In genomic region chr2:152048981-152049441, GRCm38 (mm10) we compare ENCODE assay signal across 8 mouse cellular contexts. TPM values are rescaled to one million over a fixed set of nuclear protein-coding genes. Genes with fewer than 3 reads are reported as not detected.
DNase-seq lines count a peak whose midpoint lies in the region; ATAC-seq and TF ChIP-seq lines count a peak whose summit lies in the region.

No protein-coding gene starts in this region.

- H3K27me3 ChIP-seq in hindbrain, embryonic 13.5 days, result no peaks in the 10 kb centered on the region; the same call in 1 of the 2 replicates
- no peaks in the 10 kb centered on the region for H3K27me3 ChIP-seq in midbrain, embryonic 14.5 days (ENCODE audit: control insufficient read depth, insufficient read depth, low read length)
- peaks cover 25% of the 10 kb centered on the region for H3K27me3 ChIP-seq in thymus, adult 2 months (ENCODE audit: control insufficient read depth, insufficient read depth, low read length)

- DNase-seq in left cerebral cortex, adult 2 months (ENCODE audit: extremely low spot score in 1 of 2, low spot score in 2 of 2), result no peak
- DNase-seq in left cerebral cortex, postnatal 36 days (ENCODE audit: low spot score in 2 of 2), result no peak
- peak; percentile 60 for DNase-seq in embryo, embryonic 10.5 days (ENCODE audit: low spot score)
- DNase-seq in midbrain, embryonic 14.5 days, result peak; percentile 68
- DNase-seq in gastrocnemius, postnatal 10 days, result no peak
- DNase-seq in thymus, adult 2 months, result no peak
- no peak for DNase-seq in lung, adult 18-20 months

- under 1% methylated on average over 24 of the region's 24 CpGs for WGBS in hindbrain, embryonic 13.5 days
- WGBS in midbrain, embryonic 14.5 days, result 1% methylated on average over 24 of the region's 24 CpGs
- 2% methylated on average over 24 of the region's 24 CpGs for WGBS in thymus, adult 2 months

- ATAC-seq in hindbrain, embryonic 13.5 days (ENCODE audit: low FRiP score), result peak; percentile 8
- ATAC-seq in midbrain, embryonic 14.5 days (ENCODE audit: low FRiP score, low TSS enrichment), result peak; percentile 43

- no peaks in the 10 kb centered on the region for H3K9me3 ChIP-seq in hindbrain, embryonic 13.5 days
- no peaks in the 10 kb centered on the region for H3K9me3 ChIP-seq in midbrain, embryonic 14.5 days (ENCODE audit: control insufficient read depth, low read length)

- H3K4me2 ChIP-seq in hindbrain, embryonic 13.5 days, result peak overlapping the region; percentile 88
- peak overlapping the region; percentile 92 for H3K4me2 ChIP-seq in midbrain, embryonic 14.5 days (ENCODE audit: low read length)

- no peak overlapping the region for H3K27ac ChIP-seq in left cerebral cortex, adult 2 months
- H3K27ac ChIP-seq in hindbrain, embryonic 13.5 days, result peak overlapping the region; percentile 96
- H3K27ac ChIP-seq in midbrain, embryonic 14.5 days (replicated peaks; ENCODE audit: low read depth, low read length), result peak overlapping the region; percentile 90
- H3K27ac ChIP-seq in thymus, adult 2 months (ENCODE audit: control insufficient read depth, insufficient read depth, low read length), result no peak overlapping the region

- H3K4me1 ChIP-seq in hindbrain, embryonic 13.5 days (replicated peaks), result peaks cover 60% of the 10 kb centered on the region
- peaks cover 52% of the 10 kb centered on the region for H3K4me1 ChIP-seq in midbrain, embryonic 14.5 days (ENCODE audit: control insufficient read depth, insufficient read depth, low read length)
- H3K4me1 ChIP-seq in thymus, adult 2 months (replicated peaks; ENCODE audit: control insufficient read depth, insufficient read depth, low read length), result no peaks in the 10 kb centered on the region

- intact Hi-C loops in left cerebral cortex, adult 2 months (cut with DNase I), result no loop called here
- intact Hi-C loops in left cerebral cortex, postnatal 36 days (cut with DNase I), result loop anchor here (5.0 kb wide), 1 partner anchor 33 kb away; the partner anchor contains the start of gene Scrt2

- TF ChIP-seq POLR2A in thymus, adult 2 months (IDR thresholded peaks at IDR 0.05; ENCODE audit: control insufficient read depth, extremely low read depth, insufficient read depth, low read length, poor library complexity), result no peak

- no peaks in the 10 kb centered on the region for H3K36me3 ChIP-seq in hindbrain, embryonic 13.5 days
- no peaks in the 10 kb centered on the region for H3K36me3 ChIP-seq in midbrain, embryonic 14.5 days (ENCODE audit: control insufficient read depth, insufficient read depth, low read length)
- no peaks in the 10 kb centered on the region for H3K36me3 ChIP-seq in thymus, adult 2 months (ENCODE audit: control insufficient read depth, insufficient read depth, low read length)

- TF ChIP-seq CTCF in left cerebral cortex, adult 2 months (IDR thresholded peaks at IDR 0.05), result no peak
- no peak for TF ChIP-seq CTCF in thymus, adult 2 months (IDR thresholded peaks at IDR 0.05; ENCODE audit: borderline replicate concordance, control insufficient read depth, extremely low read depth, insufficient read depth, low read length, poor library complexity)

- peak overlapping the region; percentile 82 for H3K9ac ChIP-seq in hindbrain, embryonic 13.5 days
- H3K9ac ChIP-seq in midbrain, embryonic 14.5 days (replicated peaks; ENCODE audit: low read length), result peak overlapping the region; percentile 69

- H3K4me3 ChIP-seq in left cerebral cortex, adult 2 months, result peak overlapping the region; percentile 41
- H3K4me3 ChIP-seq in hindbrain, embryonic 13.5 days, result peak overlapping the region; percentile 47
- peak overlapping the region; percentile 43 for H3K4me3 ChIP-seq in midbrain, embryonic 14.5 days (replicated peaks; ENCODE audit: low read depth, low read length)
- H3K4me3 ChIP-seq in thymus, adult 2 months (ENCODE audit: control insufficient read depth, insufficient read depth, low read length), result no peak overlapping the region

RNA-seq across cellular contexts. Expression of gene Scrt2, which starts 32.3 kb away (rescaled TPM):
- 10 to 100 TPM; 18.7 to 23.9 TPM for total RNA-seq in left cerebral cortex, adult 2 months (2021)
- 10 to 100 TPM; 14.5 to 18.5 TPM for total RNA-seq in left cerebral cortex, postnatal 36 days (2021)
- 24.0 and 27.8 TPM in 2 replicates for polyA plus RNA-seq in hindbrain, embryonic 13.5 days (2015; fragmentation: Nextera tagmentation; extraction: Ambion mirVana)
- 16.4 and 18.4 TPM in 2 replicates for polyA plus RNA-seq in midbrain, embryonic 14.5 days (2014; fragmentation: Nextera tagmentation; extraction: Ambion mirVana)
- total RNA-seq in gastrocnemius, postnatal 10 days (2021), result not detected
- polyA plus RNA-seq in thymus, adult 2 months (2012; rRNA removed), result 0.16 and 0.27 TPM in 2 replicates

RNA-seq across cellular contexts. Expression of gene Slc52a3, which starts 52.7 kb away (rescaled TPM):
- 1 to 10 TPM; 2.6 to 2.9 TPM for total RNA-seq in left cerebral cortex, adult 2 months (2021)
- total RNA-seq in left cerebral cortex, postnatal 36 days (2021), result 1 to 10 TPM; 2.2 to 3.2 TPM
- 0.55 and 1.2 TPM in 2 replicates for polyA plus RNA-seq in hindbrain, embryonic 13.5 days (2015; fragmentation: Nextera tagmentation; extraction: Ambion mirVana)
- 0.42 and 0.74 TPM in 2 replicates for polyA plus RNA-seq in midbrain, embryonic 14.5 days (2014; fragmentation: Nextera tagmentation; extraction: Ambion mirVana)
- total RNA-seq in gastrocnemius, postnatal 10 days (2021), result 1 to 10 TPM; 1.1 to 1.3 TPM
- 3.7 and 4.6 TPM in 2 replicates for polyA plus RNA-seq in thymus, adult 2 months (2012; rRNA removed)

RNA-seq across cellular contexts. Expression of gene Srxn1, which starts 56.3 kb away (rescaled TPM):
- 100 to 1,000 TPM in 1 of 2 experiments, 10 to 100 TPM in 1; 98.3 to 114 TPM for total RNA-seq in left cerebral cortex, adult 2 months (2021)
- total RNA-seq in left cerebral cortex, postnatal 36 days (2021), result 10 to 100 TPM; 91.1 to 94.2 TPM
- polyA plus RNA-seq in hindbrain, embryonic 13.5 days (2015; fragmentation: Nextera tagmentation; extraction: Ambion mirVana), result 16.1 and 16.8 TPM in 2 replicates
- polyA plus RNA-seq in midbrain, embryonic 14.5 days (2014; fragmentation: Nextera tagmentation; extraction: Ambion mirVana), result 11.5 and 17.4 TPM in 2 replicates
- 10 to 100 TPM in 1 of 2 experiments, 1 to 10 TPM in 1; 8.7 to 14.7 TPM for total RNA-seq in gastrocnemius, postnatal 10 days (2021)
- 46.8 and 50.3 TPM in 2 replicates for polyA plus RNA-seq in thymus, adult 2 months (2012; rRNA removed)

Comparison
In these comparisons a context has a peak if more than half of its experiments do, and no peak if none do; other contexts are left out.
1. DNase-seq: peak in embryo, embryonic 10.5 days (single experiment) and midbrain, embryonic 14.5 days (single experiment); none in left cerebral cortex, adult 2 months (0 of 2), left cerebral cortex, postnatal 36 days (0 of 2), gastrocnemius, postnatal 10 days (single experiment), thymus, adult 2 months (single experiment) and lung, adult 18-20 months (0 of 2).
2. H3K27ac ChIP-seq: peak in hindbrain, embryonic 13.5 days (single experiment) and midbrain, embryonic 14.5 days (single experiment); none in left cerebral cortex, adult 2 months (single experiment) and thymus, adult 2 months (single experiment).
3. RNA of gene Scrt2, which starts 32.3 kb away (total RNA-seq): 18.7 to 23.9 TPM in left cerebral cortex, adult 2 months and 14.5 to 18.5 TPM in left cerebral cortex, postnatal 36 days; not detected in gastrocnemius, postnatal 10 days; every median in the first group is over 10 times any median in the second.
4. RNA of gene Srxn1, which starts 56.3 kb away (total RNA-seq): 98.3 to 114 TPM in left cerebral cortex, adult 2 months and 91.1 to 94.2 TPM in left cerebral cortex, postnatal 36 days; 8.7 to 14.7 TPM in gastrocnemius, postnatal 10 days; every median in the first group is over 4 times any median in the second.